Mouse (Mus musculus) left cerebral cortex, adult 11 months (tissue): ENCODE measurements around the gene Akr1c18.
A peak's percentile ranks its signal among the peaks of the same experiment; 100 is the strongest.
"Not testable (repeated sequence)": the region's sequence is repeated elsewhere in the genome, so short reads cannot be mapped to it uniquely, and the experiment has no call there.

Experiments
- DNase-seq: peaks from one replicate; pipeline ENCODE4 v3.0.0; 2022; ENCODE audit warnings: low spot score

Akr1c18 gene

GRCm38 (mm10) chr13:4150518-4150917 lies at the start of gene Akr1c18:
Akr1c18 (minus strand) TSS chr13:4150654.
- peak; percentile 43 for DNase-seq

GRCm38 (mm10) chr13:4192511-4192910 lies 42.1 kb upstream of the Akr1c18 start:
- DNase-seq, result no peak

- DNase-seq, result no peak
These were observed 40.5 kb upstream of the Akr1c18 start, which contains the start of gene Akr1c13 for GRCm38 (mm10) chr13:4190904-4191303. Akr1c13 (plus strand) TSS chr13:4191150.

GRCm38 (mm10) chr13:4188174-4188573 lies 37.7 kb upstream of the Akr1c18 start:
- DNase-seq, result no peak

GRCm38 (mm10) chr13:4186641-4187411 lies 36.4 kb upstream of the Akr1c18 start:
- DNase-seq, result not testable (repeated sequence)

GRCm38 (mm10) chr13:4183116-4183515 lies 32.7 kb upstream of the Akr1c18 start:
- DNase-seq, result no peak

GRCm38 (mm10) chr13:4181321-4181720 lies 30.9 kb upstream of the Akr1c18 start:
- DNase-seq, result not testable (repeated sequence)

GRCm38 (mm10) chr13:4172978-4173377 lies 22.5 kb upstream of the Akr1c18 start:
- no peak for DNase-seq

- no peak for DNase-seq
These were observed 17.6 kb upstream of the Akr1c18 start for GRCm38 (mm10) chr13:4168006-4168405.

GRCm38 (mm10) chr13:4155286-4155685 lies 4.8 kb upstream of the Akr1c18 start:
- DNase-seq, result no peak

GRCm38 (mm10) chr13:4153593-4153992 lies 3.1 kb upstream of the Akr1c18 start:
- no peak for DNase-seq

- DNase-seq, result no peak
These were observed 2.5 kb upstream of the Akr1c18 start for GRCm38 (mm10) chr13:4152908-4153307.

- DNase-seq, result no peak
These were observed 6.2 kb downstream of the Akr1c18 start for GRCm38 (mm10) chr13:4144261-4144660.

- no peak for DNase-seq
These were observed 17.4 kb downstream of the Akr1c18 start for GRCm38 (mm10) chr13:4133070-4133469.

GRCm38 (mm10) chr13:4131721-4132120 lies 18.7 kb downstream of the Akr1c18 start:
- no peak for DNase-seq

GRCm38 (mm10) chr13:4131317-4131716 lies 19.1 kb downstream of the Akr1c18 start:
- DNase-seq, result no peak

- DNase-seq, result no peak
These were observed 21.4 kb downstream of the Akr1c18 start for GRCm38 (mm10) chr13:4129100-4129499.

GRCm38 (mm10) chr13:4125846-4126245 lies 24.6 kb downstream of the Akr1c18 start:
- DNase-seq, result not testable (repeated sequence)

- DNase-seq, result not testable (repeated sequence)
These were observed 26.0 kb downstream of the Akr1c18 start for GRCm38 (mm10) chr13:4124471-4124870.

- no peak for DNase-seq
These were observed 27.3 kb downstream of the Akr1c18 start for GRCm38 (mm10) chr13:4123146-4123545.

- no peak for DNase-seq
These were observed 31.1 kb downstream of the Akr1c18 start for GRCm38 (mm10) chr13:4119181-4119904.

- peak; percentile 10 for DNase-seq
These were observed 39.9 kb downstream of the Akr1c18 start for GRCm38 (mm10) chr13:4110281-4111188.
